Mouse (Mus musculus): Measurements from ENCODE around the gene Slamf6.

GRCm38 (mm10) chr1:171886989-171887388 lies 30.3 kb upstream of the Slamf6 start:
- TF ChIP-seq CTCF (IDR thresholded peaks at IDR 0.05; ENCODE audit: low read depth) (no peak), EP300 (optimal IDR thresholded peaks at IDR 0.05) (no peak)
